Mouse (Mus musculus) kidney, adult 2 months (tissue): ENCODE data around the gene Stk11. TPM values are rescaled to one million over a fixed set of nuclear protein-coding genes. Genes with fewer than 3 reads are reported as not detected.

ENCODE experiments used
- DNase-seq: peaks from one replicate; pipeline ENCODE4 v3.0.0; 2021
- H3K27ac ChIP-seq: fragments of 200-500 bp; 2 replicates; pipeline ENCODE4 v1.5.1; 2012; ENCODE audit warnings: low read depth, low read length, control low read depth, inconsistent platforms; ENCODE audit not compliant: insufficient read depth
- H3K27me3 ChIP-seq: fragments of 200-500 bp; replicated peaks from 2 replicates; pipeline ENCODE4 v1.6.1; 2012; ENCODE audit warnings: mild to moderate bottlenecking, moderate library complexity, low read length, inconsistent platforms; ENCODE audit not compliant: control insufficient read depth, insufficient read depth
- H3K36me3 ChIP-seq: fragments of 200-500 bp; 2 replicates; pipeline ENCODE4 v1.6.1; 2012; ENCODE audit warnings: mild to moderate bottlenecking, moderate library complexity, low read length, inconsistent platforms; ENCODE audit not compliant: control insufficient read depth, insufficient read depth
- H3K4me1 ChIP-seq: fragments of 200-500 bp; 2 replicates; pipeline ENCODE4 v1.6.1; 2011; ENCODE audit warnings: low read length; ENCODE audit not compliant: control insufficient read depth, insufficient read depth
- H3K4me3 ChIP-seq: fragments of 200-500 bp; 2 replicates; pipeline ENCODE4 v1.5.1; 2011; ENCODE audit warnings: mild to moderate bottlenecking, low read depth, low read length, control low read depth; ENCODE audit not compliant: insufficient read depth
- CTCF ChIP-seq: fragments of 200-500 bp; conservative IDR thresholded peaks from 2 replicates; pipeline ENCODE4 v1.5.1; 2011; ENCODE audit warnings: low read depth, mild to moderate bottlenecking, control low read depth, low read length, moderate library complexity, mixed read lengths; ENCODE audit not compliant: insufficient read depth, insufficient read length
- POLR2A ChIP-seq: fragments of 200-500 bp; IDR thresholded peaks from one replicate; pipeline ENCODE4 v1.6.1; 2011; ENCODE audit warnings: low read depth, low read length, control low read depth
- WGBS: fragments of 180-500 bp; shearing (Covaris S2); methylation state at CpG from one replicate; pipeline ENCODE4 v1.1.7; 2018; 5-methylcytosine and 5-hydroxymethylcytosine counted together
- polyA plus RNA-seq: library from polyadenylated mRNA; depleted of rRNA; stranded (reverse); fragments of >200 nt; gene quantifications from 2 replicates; pipeline ENCODE4 v1.2.3, GENCODE M21; 2012

Gene Stk11
- polyA plus RNA-seq, 1 experiment, result 114 TPM

DNA sequence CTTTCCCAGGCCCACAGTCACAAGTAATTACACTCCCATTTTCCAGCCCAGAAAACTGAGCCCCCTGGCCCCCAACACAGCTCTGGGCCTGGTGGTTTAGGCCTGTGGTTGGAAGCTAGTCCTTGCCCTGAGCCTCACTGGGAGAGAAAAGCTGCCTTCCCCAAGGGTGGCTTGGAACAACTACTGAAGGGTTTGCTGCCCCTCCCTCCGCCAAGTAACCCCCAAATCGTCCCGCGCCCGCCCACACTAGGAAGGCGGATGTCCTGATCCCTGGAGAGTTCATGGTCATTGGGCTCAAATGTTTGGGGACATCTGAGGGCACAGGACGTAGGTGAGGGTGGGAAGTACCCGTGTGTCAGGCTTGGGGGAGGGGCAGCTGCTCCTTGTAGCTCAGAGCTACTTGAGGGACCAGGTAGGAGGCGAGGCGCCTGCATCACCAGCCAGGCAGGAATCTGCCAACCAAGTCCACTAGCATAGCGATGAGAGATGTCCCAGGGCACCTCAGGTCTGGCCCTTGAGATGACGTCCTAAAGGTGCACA is 43.5 kb downstream of the Stk11 start:
- Histone ChIP-seq H3K4me1 (peaks cover 48% of the 10 kb centered on the region), H3K4me3 (peak overlapping the region; percentile 29), H3K27me3 (no peaks in the 10 kb centered on the region), H3K27ac (peak overlapping the region; percentile 93), H3K36me3 (peaks cover 15% of the 10 kb centered on the region)
- 12% methylated on average over 12 of the region's 12 CpGs for WGBS
- peak; percentile 63 for DNase-seq
- TF ChIP-seq POLR2A (peak; percentile 1), CTCF (no peak)

DNA sequence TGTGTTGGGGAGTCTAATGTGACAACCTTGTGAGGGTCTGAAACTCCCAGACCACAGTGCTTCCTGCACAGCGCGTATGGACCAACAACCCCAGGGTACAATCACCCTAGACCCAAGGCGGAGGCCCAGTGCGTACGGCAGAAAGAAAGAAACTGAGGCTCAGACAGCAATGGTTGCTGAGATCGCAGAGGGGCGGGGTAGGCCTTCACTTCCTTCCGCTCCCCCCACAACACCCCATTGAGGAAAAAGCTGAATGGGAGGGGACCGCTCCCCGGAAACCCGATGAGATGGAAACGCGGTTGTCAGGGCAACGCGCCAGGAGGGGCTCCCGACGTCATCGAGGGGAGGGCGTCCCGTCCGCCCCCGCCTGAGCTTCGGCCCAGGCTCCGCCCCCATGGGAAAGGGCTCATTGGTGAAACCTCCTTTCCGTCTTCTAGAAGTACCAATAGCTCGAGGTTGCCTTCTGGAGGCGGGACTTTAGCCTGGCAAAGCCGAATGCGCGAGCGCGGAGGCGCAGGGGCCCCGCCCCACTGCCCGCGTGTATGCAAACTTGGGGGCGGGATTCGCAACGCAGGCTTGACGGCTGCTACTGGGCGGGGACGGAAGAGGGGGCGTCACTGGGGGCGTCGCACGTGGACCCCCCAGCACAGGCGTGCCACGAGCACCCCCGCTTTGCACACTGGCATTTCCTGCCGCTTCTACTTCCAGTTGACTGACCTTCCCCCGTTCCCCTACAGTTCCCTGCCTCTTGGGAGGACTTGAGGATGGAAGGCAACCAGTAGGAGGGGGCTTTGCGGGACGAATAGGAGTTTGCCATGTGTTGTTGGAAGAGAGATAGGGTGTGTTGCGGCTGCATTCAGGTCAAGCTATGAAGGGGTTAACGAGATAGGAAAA is 44.2 kb downstream of the Stk11 start:
- peaks cover 8% of the 10 kb centered on the region; the same call in 1 of the 2 replicates for H3K36me3 ChIP-seq
- under 1% methylated on average over 55 of the region's 55 CpGs for whole genome bisulfite sequencing
- H3K4me3 ChIP-seq, result peak overlapping the region; percentile 29
- DNase-seq, result peak; percentile 99
- TF ChIP-seq POLR2A (no peak), CTCF (no peak)
- peaks cover 43% of the 10 kb centered on the region for H3K4me1 ChIP-seq
- no peaks in the 10 kb centered on the region for H3K27me3 ChIP-seq
- H3K27ac ChIP-seq, result peak overlapping the region; percentile 97

DNA sequence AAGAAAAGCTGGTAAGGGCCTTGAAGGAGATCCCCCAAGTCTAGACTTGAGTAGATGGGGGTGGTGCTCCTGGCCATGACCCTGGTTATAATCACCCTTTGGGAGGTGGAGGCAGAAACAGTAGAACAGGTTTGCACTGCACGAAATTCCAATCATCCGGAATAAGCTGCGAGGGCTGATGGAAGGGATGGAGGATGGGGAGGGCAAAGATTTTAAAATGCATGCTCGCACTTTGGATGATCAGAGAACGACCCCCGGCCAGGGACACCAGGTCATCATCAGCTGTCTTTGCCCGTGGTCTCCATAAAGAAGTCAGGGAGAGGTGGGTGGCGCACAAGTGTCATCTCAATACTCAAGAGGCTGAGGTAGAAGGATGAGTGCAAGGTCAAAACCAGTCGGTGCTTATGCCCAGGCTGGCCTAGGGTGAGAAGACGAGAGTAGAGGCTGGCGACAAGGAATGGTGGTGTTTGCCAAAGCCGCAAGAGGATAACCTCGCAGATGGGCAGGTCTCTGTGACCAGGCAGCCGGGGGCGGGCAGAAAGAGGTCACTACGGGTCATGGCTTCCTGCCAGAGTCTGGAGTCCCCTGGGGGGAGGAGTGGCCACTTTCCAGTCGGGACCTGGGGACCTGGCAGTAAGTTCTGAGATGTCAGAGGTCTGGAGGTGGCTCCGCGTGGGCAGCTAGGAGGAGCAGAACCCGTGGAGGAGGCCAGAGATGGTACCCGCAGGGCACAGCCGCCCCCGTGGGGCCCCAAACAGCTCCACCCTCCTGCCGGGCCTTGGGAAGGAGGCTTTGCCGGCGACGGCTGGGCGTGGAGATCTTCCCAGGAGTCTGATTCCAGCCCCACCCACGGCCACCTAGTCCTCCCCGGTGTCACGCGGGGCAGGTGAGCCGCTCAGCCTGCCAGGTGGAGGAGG is 45.1 kb downstream of the Stk11 start:
- WGBS, result 1% methylated on average over 33 of the region's 33 CpGs
- H3K4me1 ChIP-seq, result peaks cover 37% of the 10 kb centered on the region
- H3K4me3 ChIP-seq, result peak overlapping the region; percentile 30
- DNase-seq, result peak; percentile 99
- peaks cover 4% of the 10 kb centered on the region; the same call in 1 of the 2 replicates for H3K36me3 ChIP-seq
- peak overlapping the region; percentile 97 for H3K27ac ChIP-seq
- H3K27me3 ChIP-seq, result no peaks in the 10 kb centered on the region
- no peak for TF ChIP-seq POLR2A
- TF ChIP-seq CTCF, result no peak

DNA sequence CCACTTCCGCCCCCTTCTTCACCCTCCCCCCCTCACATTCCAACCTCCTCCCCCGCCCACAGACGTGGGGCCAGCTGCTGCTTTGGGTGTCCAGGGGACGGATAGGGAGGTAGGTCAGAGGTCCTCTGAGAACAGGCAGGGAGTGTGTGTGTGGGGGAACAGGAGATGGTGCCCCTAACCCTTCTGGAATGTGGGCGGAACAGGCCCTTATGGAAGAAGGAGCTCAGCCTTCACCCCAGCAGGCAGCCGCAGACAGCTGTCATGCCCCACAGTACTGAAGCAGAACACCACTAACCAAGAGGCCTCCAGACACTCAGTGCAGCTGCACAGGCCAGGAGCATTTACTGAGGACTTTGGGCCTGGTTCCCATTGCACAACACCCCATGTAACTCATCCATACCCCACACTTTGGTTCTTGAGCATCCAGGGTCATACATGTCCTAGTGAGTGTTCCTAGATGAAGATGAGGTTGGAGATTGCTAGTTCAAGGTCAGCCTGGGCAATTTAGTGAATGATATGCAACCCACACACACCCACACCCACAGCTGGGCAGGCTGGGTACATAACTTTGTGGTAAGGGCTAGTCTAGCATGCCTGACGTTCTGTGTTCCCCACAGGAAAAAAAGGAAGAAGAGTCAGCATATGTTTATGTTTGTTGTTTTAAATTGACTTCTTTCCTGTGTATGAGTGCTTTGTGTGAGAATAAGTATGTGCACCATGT is 46.1 kb downstream of the Stk11 start:
- Histone ChIP-seq H3K4me1 (peaks cover 34% of the 10 kb centered on the region), H3K4me3 (no peak overlapping the region), H3K27ac (peak overlapping the region; percentile 85), H3K36me3 (peaks cover 2% of the 10 kb centered on the region; the same call in 1 of the 2 replicates), H3K27me3 (no peaks in the 10 kb centered on the region)
- peak; percentile 70 for DNase-seq
- WGBS, result 9% methylated on average over 7 of the region's 7 CpGs
- TF ChIP-seq POLR2A (no peak), CTCF (no peak)

DNA sequence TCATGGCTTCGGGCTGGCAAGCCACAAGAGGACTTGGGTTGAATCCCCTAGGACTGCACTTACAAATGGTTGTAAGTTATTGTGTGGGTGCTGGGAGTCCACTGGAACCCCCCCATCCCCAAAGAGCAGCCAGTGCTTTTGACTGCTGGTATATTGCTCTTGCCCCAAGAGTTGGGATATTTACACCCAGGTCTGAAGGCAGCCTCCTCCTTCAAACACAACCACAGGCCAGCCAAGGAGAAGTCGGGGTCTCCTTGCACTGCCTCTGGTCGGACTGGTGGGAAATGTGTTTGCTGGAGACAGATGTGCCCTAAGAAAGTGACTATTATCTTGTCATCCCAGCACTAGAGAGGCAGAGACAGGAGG is 46.6 kb downstream of the Stk11 start:
- H3K36me3 ChIP-seq, result no peaks in the 10 kb centered on the region; the same call in 1 of the 2 replicates
- H3K27ac ChIP-seq, result peak overlapping the region; percentile 85
- DNase-seq, result no peak
- H3K27me3 ChIP-seq, result no peaks in the 10 kb centered on the region
- TF ChIP-seq POLR2A, result no peak
- no peak for TF ChIP-seq CTCF
- peaks cover 34% of the 10 kb centered on the region for H3K4me1 ChIP-seq
- H3K4me3 ChIP-seq, result no peak overlapping the region
- 86% methylated on average over 3 of the region's 3 CpGs for WGBS

DNA sequence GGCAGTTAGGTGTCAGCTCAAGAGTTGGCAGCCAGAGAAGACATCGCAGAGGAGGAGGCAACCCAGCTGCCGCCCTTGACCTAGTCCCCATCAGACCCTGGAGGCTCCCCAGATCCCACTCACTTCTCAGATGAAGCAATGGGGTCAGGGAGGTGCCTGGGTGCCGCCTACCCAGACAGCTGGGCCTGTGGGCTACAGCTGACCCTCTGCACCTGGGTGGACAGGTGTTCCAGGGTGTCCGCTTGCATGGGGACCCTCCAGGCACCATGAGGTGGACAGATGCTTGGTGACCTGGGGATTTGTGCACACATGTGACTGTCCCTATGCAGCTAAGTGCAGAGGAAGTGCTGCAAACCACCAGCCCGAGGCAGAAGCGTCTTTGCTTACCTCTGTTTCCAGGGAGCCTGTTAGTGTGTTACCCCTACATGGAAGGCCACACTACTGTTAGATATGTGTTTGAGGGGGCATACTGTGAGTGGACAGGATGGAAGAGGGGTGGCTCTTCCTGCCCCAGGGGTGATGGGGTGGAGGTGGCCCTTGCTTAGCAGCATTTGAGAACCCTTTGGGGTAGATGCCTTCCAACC is 47.2 kb downstream of the Stk11 start:
- Histone ChIP-seq H3K27me3 (no peaks in the 10 kb centered on the region), H3K36me3 (no peaks in the 10 kb centered on the region), H3K4me3 (no peak overlapping the region), H3K4me1 (peaks cover 34% of the 10 kb centered on the region), H3K27ac (no peak overlapping the region)
- 75% methylated on average over 6 of the region's 6 CpGs for WGBS
- no peak for TF ChIP-seq CTCF
- TF ChIP-seq POLR2A, result no peak
- no peak for DNase-seq
